Mouse (Mus musculus): ENCODE measurements around the gene 2810006K23Rik.
"Not testable (repeated sequence)": the region's sequence is repeated elsewhere in the genome, so short reads cannot be mapped to it uniquely, and the experiment has no call there.

GRCm38 (mm10) chr5:124302853-124303252 lies 25.0 kb upstream of the 2810006K23Rik start:
- TF ChIP-seq USF1 (IDR thresholded peaks at IDR 0.05; ENCODE audit: low read depth); MYOD1 (IDR thresholded peaks at IDR 0.05; ENCODE audit: control insufficient read depth in 1 of 3, insufficient read length in 2 of 3, low read depth in 2 of 3); E2F4 (IDR thresholded peaks at IDR 0.05; ENCODE audit: insufficient read depth): not testable (repeated sequence)

Data from myocyte (in vitro differentiated cells).